Mouse (Mus musculus): ENCODE results near the gene Adh7. TPM values are rescaled to one million over a fixed set of nuclear protein-coding genes. Genes with fewer than 3 reads are reported as not detected.

The Adh7 gene
- total and polyA plus RNA-seq, 3 experiments = not detected

DNA sequence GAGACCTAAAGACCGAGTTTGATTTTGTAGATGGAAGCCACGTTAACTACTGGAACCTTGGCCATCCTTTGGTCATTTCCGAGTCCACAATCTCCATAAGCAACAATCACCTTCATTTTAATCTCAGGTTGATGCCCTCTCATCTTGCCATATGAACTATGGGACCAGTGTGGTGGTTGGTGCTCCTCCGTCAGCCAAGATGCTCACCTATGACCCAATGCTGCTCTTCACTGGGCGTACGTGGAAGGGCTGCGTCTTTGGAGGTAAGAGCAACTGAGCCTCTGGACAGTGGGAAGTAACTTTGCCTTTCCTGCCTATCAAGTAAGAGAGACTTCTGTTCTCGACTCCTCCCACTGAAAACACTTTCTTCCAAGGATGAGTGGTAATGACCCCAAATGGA lies 10.2 kb downstream of the Adh7 start:
- H3K27me3 ChIP-seq (replicated peaks) = no peaks in the 10 kb centered on the region
- dilution Hi-C loops (cut with MboI; ENCODE audit: extremely low pct_ligation_motif_present, extremely low pct_unique_long_range_greater_than_20kb, low sequenced_read_pairs) (no loop called here), in situ Hi-C loops (cut with MboI; ENCODE audit: low pct_ligation_motif_present, low pct_unique_long_range_greater_than_20kb, low sequenced_read_pairs) (loop anchor here (10.0 kb wide), 1 partner anchor 207 kb away; no protein-coding TSS in a partner anchor)
- H3K4me3 ChIP-seq (replicated peaks in 1 of 3; ENCODE audit: low read depth in 2 of 3, low read length in 2 of 3, poor library complexity in 1 of 3) = no peak overlapping the region
- H3K4me1 ChIP-seq (ENCODE audit: control insufficient read depth in 1 of 2, insufficient read depth in 2 of 2) = peaks cover 5 to 7% of the 10 kb centered on the region in 2 experiments; a peak in 2 of 4 replicates
- DNase-seq (ENCODE audit: extremely low read depth) = no peak
- H3K27ac ChIP-seq (ENCODE audit: insufficient read depth, low read depth) = no peak overlapping the region
- H3K9me3 ChIP-seq (replicated peaks; ENCODE audit: low read length) = no peaks in the 10 kb centered on the region
- no peak overlapping the region for H3K9ac ChIP-seq (ENCODE audit: insufficient read depth, low read depth)
- H3K36me3 ChIP-seq (replicated peaks in 1 of 2; ENCODE audit: control insufficient read depth in 1 of 2, insufficient read depth in 1 of 2, low read length in 1 of 2) = no peaks in the 10 kb centered on the region
- H3K4me2 ChIP-seq (ENCODE audit: insufficient read depth, low read depth, poor library complexity, severe bottlenecking) = no peak overlapping the region
- H3K79me2 ChIP-seq (replicated peaks; ENCODE audit: control insufficient read depth, extremely low read depth, insufficient read depth, poor library complexity, severe bottlenecking) = no peaks in the 10 kb centered on the region
- no peak for TF ChIP-seq RAD21 (IDR thresholded peaks at IDR 0.05; ENCODE audit: low read depth, low read length)
- no peak for TF ChIP-seq CTCF (conservative IDR thresholded peaks at IDR 0.05 in 1 of 2, IDR thresholded peaks at IDR 0.05 in 1 of 2; ENCODE audit: low read depth in 2 of 2, low read length in 2 of 2)
- no peak for TF ChIP-seq RCOR1 (conservative IDR thresholded peaks at IDR 0.05; ENCODE audit: low read depth, low read length)
- no peak for TF ChIP-seq MAZ (IDR thresholded peaks at IDR 0.05; ENCODE audit: low read depth, low read length)
- TF ChIP-seq MAFK (IDR thresholded peaks at IDR 0.05; ENCODE audit: insufficient replicate concordance, low read length) = no peak
- no peak for TF ChIP-seq ELF1 (IDR thresholded peaks at IDR 0.05; ENCODE audit: low read depth, low read length)
- no peak for TF ChIP-seq TCF12 (IDR thresholded peaks at IDR 0.05; ENCODE audit: low read depth, low read length)
- no peak for TF ChIP-seq MAX (IDR thresholded peaks at IDR 0.05; ENCODE audit: low read length)
- no peak for TF ChIP-seq JUN (IDR thresholded peaks at IDR 0.05; ENCODE audit: insufficient read depth, low read depth, low read length)
- TF ChIP-seq ZC3H11A (IDR thresholded peaks at IDR 0.05; ENCODE audit: low read depth, low read length) = no peak
- no peak for TF ChIP-seq NELFE (IDR thresholded peaks at IDR 0.05; ENCODE audit: low read depth, low read length)

DNA sequence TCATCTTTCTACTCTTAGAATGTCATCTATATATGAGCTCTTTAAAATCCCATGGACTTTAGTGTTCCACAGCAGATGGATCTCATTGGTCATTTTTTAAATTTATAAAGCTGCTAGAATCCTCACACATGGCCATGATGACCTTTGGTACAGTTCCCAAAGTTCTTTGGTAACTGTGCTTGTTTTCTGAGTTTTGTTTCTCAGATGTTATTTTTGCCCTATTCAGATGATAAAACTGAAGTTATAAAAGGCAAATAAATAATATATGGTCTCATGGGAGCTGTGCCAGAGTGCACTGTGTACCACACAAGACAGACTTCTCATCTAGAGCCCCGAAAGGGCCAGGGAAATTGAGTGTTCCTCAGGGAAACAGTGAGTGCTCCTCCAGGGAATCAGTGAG lies 11.9 kb downstream of the Adh7 start:
- H3K4me3 ChIP-seq (replicated peaks in 1 of 3; ENCODE audit: low read depth in 2 of 3, low read length in 2 of 3, poor library complexity in 1 of 3) = no peak overlapping the region
- no peaks in the 10 kb centered on the region for H3K79me2 ChIP-seq (replicated peaks; ENCODE audit: control insufficient read depth, extremely low read depth, insufficient read depth, poor library complexity, severe bottlenecking)
- in situ Hi-C loops (cut with MboI; ENCODE audit: low pct_ligation_motif_present, low pct_unique_long_range_greater_than_20kb, low sequenced_read_pairs) = loop anchor here (10.0 kb wide), 1 partner anchor 205 kb away; no protein-coding TSS in a partner anchor
- H3K9me3 ChIP-seq (replicated peaks; ENCODE audit: low read length) = no peaks in the 10 kb centered on the region
- TF ChIP-seq ELF1 (IDR thresholded peaks at IDR 0.05; ENCODE audit: low read depth, low read length) = no peak
- TF ChIP-seq ZNF384 (IDR thresholded peaks at IDR 0.05; ENCODE audit: low read depth, low read length) = no peak
- no peak for TF ChIP-seq POLR2A (IDR thresholded peaks at IDR 0.05; ENCODE audit: low read depth, low read length)
- TF ChIP-seq GABPA (IDR thresholded peaks at IDR 0.05; ENCODE audit: insufficient replicate concordance, low read depth, low read length) = no peak
- no peak for TF ChIP-seq MAFK (IDR thresholded peaks at IDR 0.05; ENCODE audit: insufficient replicate concordance, low read length)
- TF ChIP-seq HCFC1 (IDR thresholded peaks at IDR 0.05; ENCODE audit: low read depth, low read length) = no peak
- no peak for TF ChIP-seq MEF2A (IDR thresholded peaks at IDR 0.05; ENCODE audit: borderline replicate concordance, low read depth, low read length)
- no peak for TF ChIP-seq SMC3 (IDR thresholded peaks at IDR 0.05; ENCODE audit: low read depth, low read length)
- no peak for TF ChIP-seq ETS1 (conservative IDR thresholded peaks at IDR 0.05; ENCODE audit: low read depth, low read length)
- TF ChIP-seq JUND (conservative IDR thresholded peaks at IDR 0.05; ENCODE audit: low read depth, low read length) = no peak
- TF ChIP-seq UBTF (IDR thresholded peaks at IDR 0.05; ENCODE audit: low read depth, low read length) = no peak
- no peak for TF ChIP-seq ZC3H11A (IDR thresholded peaks at IDR 0.05; ENCODE audit: low read depth, low read length)
- TF ChIP-seq MYC (IDR thresholded peaks at IDR 0.05; ENCODE audit: low read depth, low read length) = no peak
- TF ChIP-seq MXI1 (IDR thresholded peaks at IDR 0.05; ENCODE audit: low read depth, low read length) = no peak
- no peak for TF ChIP-seq TBP (conservative IDR thresholded peaks at IDR 0.05; ENCODE audit: low read depth, low read length)
- TF ChIP-seq USF2 (conservative IDR thresholded peaks at IDR 0.05; ENCODE audit: low read depth, low read length) = no peak
- no peak for TF ChIP-seq MAX (IDR thresholded peaks at IDR 0.05; ENCODE audit: low read length)
- H3K27ac ChIP-seq (ENCODE audit: insufficient read depth, low read depth) = no peak overlapping the region
- no peak for DNase-seq (ENCODE audit: extremely low read depth)
- no peaks in the 10 kb centered on the region for H3K36me3 ChIP-seq (replicated peaks in 1 of 2; ENCODE audit: control insufficient read depth in 1 of 2, insufficient read depth in 1 of 2, low read length in 1 of 2)
- no peaks in the 10 kb centered on the region for H3K27me3 ChIP-seq (replicated peaks)
- peaks cover 5 to 10% of the 10 kb centered on the region in 2 experiments; a peak in 2 of 4 replicates for H3K4me1 ChIP-seq (ENCODE audit: control insufficient read depth in 1 of 2, insufficient read depth in 2 of 2)
- dilution Hi-C loops (cut with MboI; ENCODE audit: extremely low pct_ligation_motif_present, extremely low pct_unique_long_range_greater_than_20kb, low sequenced_read_pairs) = no loop called here
- no peak overlapping the region for H3K9ac ChIP-seq (ENCODE audit: insufficient read depth, low read depth)
- no peak overlapping the region for H3K4me2 ChIP-seq (ENCODE audit: insufficient read depth, low read depth, poor library complexity, severe bottlenecking)
